Mouse (Mus musculus): ENCODE results near the gene Ptcd3. TPM values are rescaled to one million over a fixed set of nuclear protein-coding genes. Genes with fewer than 3 reads are reported as not detected.

The Ptcd3 gene
- total and polyA plus RNA-seq, 3 experiments: 93.5 to 156 (median 94.3) TPM

- TF ChIP-seq EP300 (IDR thresholded peaks at IDR 0.05; ENCODE audit: low read depth in 1 of 2, low read length in 2 of 2) (peak; percentile 65 to 77; a peak in 3 of 4 replicates), ETS1 (IDR thresholded peaks at IDR 0.05; ENCODE audit: low read depth, low read length) (peak; percentile 57), ZC3H11A (IDR thresholded peaks at IDR 0.05; ENCODE audit: low read depth, low read length) (no peak)
Observed at GRCm38 (mm10) chr6:71877965-71878760, 30.4 kb downstream of the Ptcd3 start (continued).

- no peak overlapping the region for H3K4me3 ChIP-seq (ENCODE audit: control insufficient read depth in 1 of 2, insufficient read depth in 1 of 2, low read depth in 2 of 2, low read length in 2 of 2)
- peaks cover 0 to 16% of the 10 kb centered on the region in 2 experiments; a peak in 2 of 4 replicates for H3K36me3 ChIP-seq (ENCODE audit: control insufficient read depth in 1 of 2, insufficient read depth in 2 of 2, low read length in 2 of 2)
- no peaks in the 10 kb centered on the region for H3K27me3 ChIP-seq (ENCODE audit: control insufficient read depth in 1 of 2, insufficient read depth in 2 of 2, low read length in 2 of 2)
- no peak overlapping the region for H3K27ac ChIP-seq (ENCODE audit: control insufficient read depth, low read depth, low read length)
- H3K9me3 ChIP-seq (replicated peaks; ENCODE audit: insufficient read depth, low read length): no peaks in the 10 kb centered on the region
- H3K9ac ChIP-seq (ENCODE audit: control insufficient read depth, low read depth, low read length, poor library complexity, severe bottlenecking): no peak overlapping the region
- no peaks in the 10 kb centered on the region for H3K4me1 ChIP-seq (ENCODE audit: control insufficient read depth in 1 of 2, insufficient read depth in 2 of 2, low read length in 2 of 2)
- no peaks in the 10 kb centered on the region for H3K79me2 ChIP-seq (ENCODE audit: control insufficient read depth, insufficient read depth, low read length, poor library complexity)
- DNase-seq (ENCODE audit: low read depth, low spot score): no peak
- no peak for TF ChIP-seq MXI1 (IDR thresholded peaks at IDR 0.05; ENCODE audit: low read depth, low read length)
- no peak for TF ChIP-seq ZKSCAN1 (IDR thresholded peaks at IDR 0.05; ENCODE audit: low read depth, low read length)
- no peak for TF ChIP-seq CHD2 (IDR thresholded peaks at IDR 0.05; ENCODE audit: low read length)
- TF ChIP-seq NELFE (IDR thresholded peaks at IDR 0.05; ENCODE audit: low read depth, low read length): no peak
- TF ChIP-seq POLR2A (IDR thresholded peaks at IDR 0.05; ENCODE audit: control insufficient read depth in 1 of 2, insufficient read depth in 1 of 2, low read depth in 1 of 2, low read length in 2 of 2, poor library complexity in 1 of 2): no peak
- TF ChIP-seq KAT2A (conservative IDR thresholded peaks at IDR 0.05; ENCODE audit: low read depth, low read length): no peak
- TF ChIP-seq ZC3H11A (IDR thresholded peaks at IDR 0.05; ENCODE audit: low read depth, low read length): no peak
- no peak for TF ChIP-seq MEF2A (IDR thresholded peaks at IDR 0.05; ENCODE audit: extremely low read depth, insufficient replicate concordance, low read depth, low read length, poor library complexity, severe bottlenecking)
- no peak for TF ChIP-seq CHD1 (IDR thresholded peaks at IDR 0.05; ENCODE audit: low read depth, low read length)
- no peak for TF ChIP-seq ZNF384 (IDR thresholded peaks at IDR 0.05; ENCODE audit: low read depth, low read length)
- no peak for TF ChIP-seq MAFK (IDR thresholded peaks at IDR 0.05; ENCODE audit: borderline replicate concordance, low read depth, low read length)
- no peak for TF ChIP-seq POLR2AphosphoS2 (IDR thresholded peaks at IDR 0.05; ENCODE audit: low read length)
- no peak for TF ChIP-seq USF2 (IDR thresholded peaks at IDR 0.05; ENCODE audit: borderline replicate concordance in 1 of 2, insufficient read depth in 1 of 2, low read depth in 1 of 2, low read length in 2 of 2)
- no peak for TF ChIP-seq UBTF (IDR thresholded peaks at IDR 0.05; ENCODE audit: borderline replicate concordance, insufficient read depth, low read depth, low read length)
- TF ChIP-seq MAZ (IDR thresholded peaks at IDR 0.05; ENCODE audit: low read depth, low read length): no peak
- no peak for TF ChIP-seq TCF12 (IDR thresholded peaks at IDR 0.05; ENCODE audit: low read depth, low read length)
Observed at GRCm38 (mm10) chr6:71871396-71871795, 37.2 kb downstream of the Ptcd3 start.
